Mouse (Mus musculus): ENCODE measurements at regions not wholly inside any gene's neighbourhood (a gene's known extent, or its start where the extent isn't known, plus 50 kb on each side); places are given as distances from the start of the nearest gene placed in this dataset.
A peak's percentile ranks its signal among the peaks of the same experiment; 100 is the strongest.

DNA sequence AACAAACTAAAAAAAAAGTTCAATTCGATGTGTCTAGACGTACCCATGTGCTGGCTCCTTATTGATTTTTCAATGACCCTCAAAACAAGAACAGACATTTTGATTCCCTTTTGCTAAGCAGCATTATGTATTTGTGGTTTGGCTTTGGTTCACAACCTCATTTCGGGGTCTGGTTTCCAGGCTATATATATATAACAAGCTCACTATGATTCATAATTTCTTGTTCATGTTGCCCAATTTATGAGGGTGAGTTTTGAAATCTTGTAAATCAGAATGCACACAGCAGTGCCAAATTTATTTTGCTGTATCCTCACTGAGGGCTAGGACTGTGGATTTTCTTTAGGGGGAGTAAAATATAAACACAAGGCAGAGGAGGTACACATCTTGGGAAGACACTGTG is 177.0 kb downstream of the Calcrl start:
- H3K4me2 ChIP-seq (replicated peaks) = no peak overlapping the region
- 88% methylated on average over 3 of the region's 3 CpGs for WGBS
- H3K9ac ChIP-seq = no peak overlapping the region
- ATAC-seq (ENCODE audit: low FRiP score) = no peak
- H3K9me3 ChIP-seq (ENCODE audit: control insufficient read depth, low read length) = no peaks in the 10 kb centered on the region
- no peak for DNase-seq (ENCODE audit: low spot score)
- no peaks in the 10 kb centered on the region for H3K36me3 ChIP-seq (replicated peaks; ENCODE audit: control insufficient read depth, insufficient read depth)
- no peaks in the 10 kb centered on the region for H3K4me1 ChIP-seq (replicated peaks; ENCODE audit: control insufficient read depth, insufficient read depth, low read length)
- H3K27ac ChIP-seq = no peak overlapping the region
- H3K27me3 ChIP-seq (ENCODE audit: control insufficient read depth, insufficient read depth, low read length) = no peaks in the 10 kb centered on the region
- H3K4me3 ChIP-seq (replicated peaks; ENCODE audit: low read length) = no peak overlapping the region

- H3K4me3 ChIP-seq (replicated peaks; ENCODE audit: low read length) = no peak overlapping the region
- 79% methylated on average over 3 of the region's 3 CpGs for WGBS
- no peak overlapping the region for H3K9ac ChIP-seq
- H3K4me2 ChIP-seq (replicated peaks) = no peak overlapping the region
- no peak for ATAC-seq (ENCODE audit: low FRiP score)
- no peaks in the 10 kb centered on the region for H3K9me3 ChIP-seq (ENCODE audit: control insufficient read depth, low read length)
- no peaks in the 10 kb centered on the region for H3K36me3 ChIP-seq (replicated peaks; ENCODE audit: control insufficient read depth, insufficient read depth)
- no peaks in the 10 kb centered on the region for H3K27me3 ChIP-seq (ENCODE audit: control insufficient read depth, insufficient read depth, low read length)
- no peaks in the 10 kb centered on the region for H3K4me1 ChIP-seq (replicated peaks; ENCODE audit: control insufficient read depth, insufficient read depth, low read length)
- no peak for DNase-seq (ENCODE audit: low spot score)
- no peak overlapping the region for H3K27ac ChIP-seq
Observed at GRCm38 (mm10) chr2:84249871-84250270, 175.3 kb downstream of the Calcrl start.

DNA sequence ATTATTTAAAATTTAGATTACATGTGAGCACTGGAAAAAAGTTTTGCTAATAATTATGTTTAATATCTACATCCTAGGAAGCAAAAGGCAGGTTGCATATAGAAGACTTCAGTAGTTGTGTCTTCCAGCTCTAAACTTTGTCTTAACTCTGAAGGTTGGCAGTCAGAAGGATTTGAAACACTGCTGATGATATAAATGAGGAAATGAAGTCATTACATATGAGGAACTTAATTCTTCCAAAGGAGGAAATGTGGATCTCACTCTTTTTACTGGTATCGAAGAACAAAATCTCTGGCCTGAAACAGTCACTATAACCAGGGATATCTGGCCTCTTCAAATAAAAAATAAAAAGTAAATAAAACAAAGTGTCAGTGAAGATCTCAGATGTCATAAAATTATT is 173.1 kb downstream of the Calcrl start:
- no peaks in the 10 kb centered on the region for H3K4me1 ChIP-seq (replicated peaks; ENCODE audit: control insufficient read depth, insufficient read depth, low read length)
- ATAC-seq (ENCODE audit: low FRiP score) (no peak), DNase-seq (ENCODE audit: low spot score) (no peak)
- H3K27ac ChIP-seq = no peak overlapping the region
- H3K9ac ChIP-seq = no peak overlapping the region
- H3K9me3 ChIP-seq (ENCODE audit: control insufficient read depth, low read length) = no peaks in the 10 kb centered on the region
- H3K27me3 ChIP-seq (ENCODE audit: control insufficient read depth, insufficient read depth, low read length) = no peaks in the 10 kb centered on the region
- no peak overlapping the region for H3K4me3 ChIP-seq (replicated peaks; ENCODE audit: low read length)
- H3K36me3 ChIP-seq (replicated peaks; ENCODE audit: control insufficient read depth, insufficient read depth) = no peaks in the 10 kb centered on the region
- 91% methylated on average over 1 of the region's 1 CpGs for WGBS
- H3K4me2 ChIP-seq (replicated peaks) = no peak overlapping the region

DNA sequence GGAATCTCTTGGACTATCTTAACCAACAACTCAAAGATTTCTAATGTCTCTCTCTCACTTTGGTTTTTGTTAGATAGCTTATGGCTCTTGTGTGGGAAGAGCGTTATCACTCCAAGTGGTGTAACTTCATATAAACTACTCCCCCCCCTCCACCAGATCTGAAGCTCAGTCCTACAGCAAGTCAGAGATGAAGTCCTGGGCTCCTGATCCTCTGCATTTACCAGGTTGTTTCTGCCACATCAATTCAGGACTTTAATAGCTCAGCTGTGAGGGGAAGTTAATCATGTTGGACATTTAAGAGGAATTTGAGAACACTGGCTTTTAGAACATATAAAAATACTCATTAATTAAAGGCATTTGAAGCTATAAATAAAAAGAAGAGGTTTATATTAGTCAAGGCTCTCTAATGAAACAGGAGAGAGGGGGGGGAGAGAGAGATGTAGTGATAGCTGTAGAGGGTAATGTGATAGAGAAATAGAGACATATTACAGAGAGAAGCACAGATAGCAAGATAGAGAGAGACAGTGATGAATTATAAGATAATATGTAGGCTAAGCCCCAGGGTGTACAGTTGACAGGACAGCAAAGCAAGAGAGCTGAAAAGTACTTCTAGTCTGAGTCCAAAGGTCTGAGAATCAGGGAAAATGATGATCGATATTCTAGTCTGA is 166.7 kb downstream of the Calcrl start:
- no peak overlapping the region for H3K4me2 ChIP-seq (replicated peaks)
- ATAC-seq (ENCODE audit: low FRiP score) (no peak), DNase-seq (ENCODE audit: low spot score) (no peak)
- no peak overlapping the region for H3K27ac ChIP-seq
- no peak overlapping the region for H3K4me3 ChIP-seq (replicated peaks; ENCODE audit: low read length)
- H3K9me3 ChIP-seq (ENCODE audit: control insufficient read depth, low read length) = no peaks in the 10 kb centered on the region
- 92% methylated on average over 2 of the region's 2 CpGs for WGBS
- no peak overlapping the region for H3K9ac ChIP-seq
- no peaks in the 10 kb centered on the region for H3K27me3 ChIP-seq (ENCODE audit: control insufficient read depth, insufficient read depth, low read length)
- H3K36me3 ChIP-seq (replicated peaks; ENCODE audit: control insufficient read depth, insufficient read depth) = no peaks in the 10 kb centered on the region
- no peaks in the 10 kb centered on the region for H3K4me1 ChIP-seq (replicated peaks; ENCODE audit: control insufficient read depth, insufficient read depth, low read length)

- DNase-seq (ENCODE audit: low spot score) (no peak), ATAC-seq (ENCODE audit: low FRiP score) (no peak)
- Histone ChIP-seq H3K9ac (no peak overlapping the region), H3K27ac (no peak overlapping the region), H3K4me1 (replicated peaks; ENCODE audit: control insufficient read depth, insufficient read depth, low read length) (no peaks in the 10 kb centered on the region), H3K36me3 (replicated peaks; ENCODE audit: control insufficient read depth, insufficient read depth) (no peaks in the 10 kb centered on the region), H3K9me3 (ENCODE audit: control insufficient read depth, low read length) (no peaks in the 10 kb centered on the region), H3K4me2 (replicated peaks) (no peak overlapping the region), H3K27me3 (ENCODE audit: control insufficient read depth, insufficient read depth, low read length) (no peaks in the 10 kb centered on the region), H3K4me3 (replicated peaks; ENCODE audit: low read length) (no peak overlapping the region)
- 93% methylated on average over 1 of the region's 1 CpGs for WGBS
Observed at GRCm38 (mm10) chr2:84259222-84259621, 166.0 kb downstream of the Calcrl start.

GRCm38 (mm10) chr2:84260701-84261100 is 164.5 kb downstream of the Calcrl start:
- no peak overlapping the region for H3K27ac ChIP-seq
- no peaks in the 10 kb centered on the region for H3K36me3 ChIP-seq (replicated peaks; ENCODE audit: control insufficient read depth, insufficient read depth)
- DNase-seq (ENCODE audit: low spot score) (no peak), ATAC-seq (ENCODE audit: low FRiP score) (no peak)
- H3K9ac ChIP-seq = no peak overlapping the region
- H3K4me1 ChIP-seq (replicated peaks; ENCODE audit: control insufficient read depth, insufficient read depth, low read length) = no peaks in the 10 kb centered on the region
- H3K9me3 ChIP-seq (ENCODE audit: control insufficient read depth, low read length) = no peaks in the 10 kb centered on the region
- no peak overlapping the region for H3K4me2 ChIP-seq (replicated peaks)
- H3K4me3 ChIP-seq (replicated peaks; ENCODE audit: low read length) = no peak overlapping the region
- H3K27me3 ChIP-seq (ENCODE audit: control insufficient read depth, insufficient read depth, low read length) = no peaks in the 10 kb centered on the region
- WGBS = 44% methylated on average over 4 of the region's 4 CpGs

- H3K9ac ChIP-seq = no peak overlapping the region
- no peak overlapping the region for H3K4me2 ChIP-seq (replicated peaks)
- no peaks in the 10 kb centered on the region for H3K36me3 ChIP-seq (replicated peaks; ENCODE audit: control insufficient read depth, insufficient read depth)
- DNase-seq (ENCODE audit: low spot score) (no peak), ATAC-seq (ENCODE audit: low FRiP score) (peak; percentile 27; the same call in 1 of the 2 replicates)
- 85% methylated on average over 5 of the region's 5 CpGs for WGBS
- no peaks in the 10 kb centered on the region for H3K27me3 ChIP-seq (ENCODE audit: control insufficient read depth, insufficient read depth, low read length)
- H3K4me1 ChIP-seq (replicated peaks; ENCODE audit: control insufficient read depth, insufficient read depth, low read length) = no peaks in the 10 kb centered on the region
- no peak overlapping the region for H3K4me3 ChIP-seq (replicated peaks; ENCODE audit: low read length)
- no peaks in the 10 kb centered on the region for H3K9me3 ChIP-seq (ENCODE audit: control insufficient read depth, low read length)
- no peak overlapping the region for H3K27ac ChIP-seq
Observed at GRCm38 (mm10) chr2:84261481-84261880, 163.7 kb downstream of the Calcrl start.

- Histone ChIP-seq H3K4me2 (replicated peaks) (no peak overlapping the region), H3K27ac (no peak overlapping the region), H3K4me1 (replicated peaks; ENCODE audit: control insufficient read depth, insufficient read depth, low read length) (no peaks in the 10 kb centered on the region), H3K9me3 (ENCODE audit: control insufficient read depth, low read length) (no peaks in the 10 kb centered on the region), H3K9ac (no peak overlapping the region), H3K4me3 (replicated peaks; ENCODE audit: low read length) (no peak overlapping the region), H3K36me3 (replicated peaks; ENCODE audit: control insufficient read depth, insufficient read depth) (no peaks in the 10 kb centered on the region), H3K27me3 (ENCODE audit: control insufficient read depth, insufficient read depth, low read length) (no peaks in the 10 kb centered on the region)
- DNase-seq (ENCODE audit: low spot score) (no peak), ATAC-seq (ENCODE audit: low FRiP score) (no peak)
- 66% methylated on average over 2 of the region's 2 CpGs for WGBS
Observed at GRCm38 (mm10) chr2:84264485-84264884, 160.7 kb downstream of the Calcrl start.

DNA sequence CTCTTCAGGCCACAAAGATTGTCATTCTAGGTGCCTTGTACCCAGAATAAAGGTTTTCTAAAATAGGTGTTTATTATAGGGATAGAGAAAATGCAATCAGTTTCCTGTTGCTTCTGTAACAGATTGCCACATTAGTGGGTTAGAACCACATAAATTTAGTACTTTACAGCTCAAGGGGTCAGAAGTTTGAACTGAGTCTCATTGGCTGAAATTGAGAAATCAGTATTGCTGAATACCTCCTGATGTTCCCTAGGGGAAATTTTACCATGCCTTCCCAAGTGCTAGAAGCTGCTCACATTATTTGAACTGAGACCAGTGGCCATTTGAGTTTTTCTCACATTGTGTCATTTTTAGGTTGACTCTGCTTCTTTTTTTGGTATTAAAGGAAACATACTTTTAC is 160.2 kb downstream of the Calcrl start:
- Histone ChIP-seq H3K4me3 (replicated peaks; ENCODE audit: low read length) (no peak overlapping the region), H3K9me3 (ENCODE audit: control insufficient read depth, low read length) (no peaks in the 10 kb centered on the region), H3K27ac (no peak overlapping the region), H3K27me3 (ENCODE audit: control insufficient read depth, insufficient read depth, low read length) (no peaks in the 10 kb centered on the region), H3K4me1 (replicated peaks; ENCODE audit: control insufficient read depth, insufficient read depth, low read length) (no peaks in the 10 kb centered on the region), H3K36me3 (replicated peaks; ENCODE audit: control insufficient read depth, insufficient read depth) (no peaks in the 10 kb centered on the region), H3K4me2 (replicated peaks) (no peak overlapping the region), H3K9ac (no peak overlapping the region)
- DNase-seq (ENCODE audit: low spot score) (no peak), ATAC-seq (ENCODE audit: low FRiP score) (no peak)

DNA sequence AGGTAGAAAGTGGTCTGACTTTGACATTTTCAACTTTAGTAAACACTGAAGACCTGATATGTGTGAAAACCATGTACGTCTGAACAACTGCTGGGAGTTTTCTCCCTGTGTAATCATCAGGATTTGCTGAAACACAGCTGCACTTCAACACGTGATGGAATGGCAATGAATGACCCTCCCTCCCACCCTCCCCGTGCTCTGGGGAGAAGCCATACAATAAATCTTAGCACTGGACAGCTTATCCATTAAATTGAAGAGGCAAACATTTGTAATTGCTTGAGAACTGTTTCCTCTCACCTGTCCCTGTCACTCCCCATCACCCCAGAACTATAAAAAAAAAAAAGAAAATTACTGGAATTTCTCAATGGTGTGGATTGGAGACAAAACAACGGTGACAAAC is 159.1 kb downstream of the Calcrl start:
- H3K9me3 ChIP-seq (ENCODE audit: control insufficient read depth, low read length) = no peaks in the 10 kb centered on the region
- WGBS = 42% methylated on average over 4 of the region's 4 CpGs
- H3K4me1 ChIP-seq (replicated peaks; ENCODE audit: control insufficient read depth, insufficient read depth, low read length) = no peaks in the 10 kb centered on the region
- no peak overlapping the region for H3K4me2 ChIP-seq (replicated peaks)
- ATAC-seq (ENCODE audit: low FRiP score) (no peak), DNase-seq (ENCODE audit: low spot score) (no peak)
- H3K27ac ChIP-seq = no peak overlapping the region
- no peaks in the 10 kb centered on the region for H3K36me3 ChIP-seq (replicated peaks; ENCODE audit: control insufficient read depth, insufficient read depth)
- H3K9ac ChIP-seq = no peak overlapping the region
- no peaks in the 10 kb centered on the region for H3K27me3 ChIP-seq (ENCODE audit: control insufficient read depth, insufficient read depth, low read length)
- H3K4me3 ChIP-seq (replicated peaks; ENCODE audit: low read length) = no peak overlapping the region
